Mouse (Mus musculus) layer of hippocampus, adult 2 months (tissue): ENCODE results near the gene Anln. TPM values are rescaled to one million over a fixed set of nuclear protein-coding genes. Genes with fewer than 3 reads are reported as not detected.
"Not testable (repeated sequence)": the region's sequence is repeated elsewhere in the genome, so short reads cannot be mapped to it uniquely, and the experiment has no call there.

Experiments used
- DNase-seq, 2 experiments: peaks; one replicate each; pipeline ENCODE4 v3.0.0; 2022; ENCODE audit warnings: low spot score in 2 of 2
- H3K27ac ChIP-seq: fragments of 200-600 bp; 2 replicates; pipeline ENCODE4 v1.8.1; 2022
- H3K4me3 ChIP-seq: fragments of 200-600 bp; 2 replicates; pipeline ENCODE4 v1.8.1; 2022; ENCODE audit warnings: mild to moderate bottlenecking
- CTCF ChIP-seq: fragments of 200-600 bp; conservative IDR thresholded peaks from 2 replicates; pipeline ENCODE4 v1.8.1; 2022; ENCODE audit warnings: antibody characterized with exemption, mild to moderate bottlenecking, moderate library complexity
- total RNA-seq, 2 experiments: library from RNA; stranded (reverse); gene quantifications; 2 replicates each; pipeline ENCODE4 v1.2.3; 2021

Anln gene
- total RNA-seq, 2 experiments from 2014 or later: 17.4 to 21.5 TPM

DNA sequence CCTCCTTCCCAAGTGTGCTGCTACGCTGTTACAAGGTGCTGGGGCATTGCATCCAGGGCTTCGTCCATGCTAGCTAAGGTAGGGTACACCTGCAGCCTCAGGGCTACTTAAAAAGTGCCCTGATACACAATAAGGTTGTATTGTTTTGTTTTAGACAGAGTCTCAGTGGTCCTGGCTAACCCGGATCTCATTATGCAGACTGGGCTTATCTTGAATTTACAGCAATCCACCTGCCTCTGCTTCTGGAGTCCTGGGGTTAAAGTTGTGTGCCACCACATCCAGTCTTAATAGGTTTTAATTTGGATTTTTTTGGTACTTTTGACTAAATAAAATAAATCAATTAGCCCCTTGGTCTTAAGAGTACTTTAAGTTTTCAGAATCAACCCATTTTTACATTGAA is 30.9 kb upstream of the Anln start:
- DNase-seq: no peak
- H3K4me3 ChIP-seq: no peak overlapping the region
- H3K27ac ChIP-seq: no peak overlapping the region
- TF ChIP-seq CTCF: no peak

- H3K27ac ChIP-seq: peak overlapping the region; percentile 43; the same call in 1 of the 2 replicates
- no peak for DNase-seq
- no peak for TF ChIP-seq CTCF
- H3K4me3 ChIP-seq: no peak overlapping the region
Measured at GRCm38 (mm10) chr9:22417547-22417946, 28.6 kb upstream of the Anln start.

GRCm38 (mm10) chr9:22416187-22416586 is 27.2 kb upstream of the Anln start:
- H3K27ac ChIP-seq: no peak overlapping the region
- no peak for TF ChIP-seq CTCF
- no peak for DNase-seq

DNA sequence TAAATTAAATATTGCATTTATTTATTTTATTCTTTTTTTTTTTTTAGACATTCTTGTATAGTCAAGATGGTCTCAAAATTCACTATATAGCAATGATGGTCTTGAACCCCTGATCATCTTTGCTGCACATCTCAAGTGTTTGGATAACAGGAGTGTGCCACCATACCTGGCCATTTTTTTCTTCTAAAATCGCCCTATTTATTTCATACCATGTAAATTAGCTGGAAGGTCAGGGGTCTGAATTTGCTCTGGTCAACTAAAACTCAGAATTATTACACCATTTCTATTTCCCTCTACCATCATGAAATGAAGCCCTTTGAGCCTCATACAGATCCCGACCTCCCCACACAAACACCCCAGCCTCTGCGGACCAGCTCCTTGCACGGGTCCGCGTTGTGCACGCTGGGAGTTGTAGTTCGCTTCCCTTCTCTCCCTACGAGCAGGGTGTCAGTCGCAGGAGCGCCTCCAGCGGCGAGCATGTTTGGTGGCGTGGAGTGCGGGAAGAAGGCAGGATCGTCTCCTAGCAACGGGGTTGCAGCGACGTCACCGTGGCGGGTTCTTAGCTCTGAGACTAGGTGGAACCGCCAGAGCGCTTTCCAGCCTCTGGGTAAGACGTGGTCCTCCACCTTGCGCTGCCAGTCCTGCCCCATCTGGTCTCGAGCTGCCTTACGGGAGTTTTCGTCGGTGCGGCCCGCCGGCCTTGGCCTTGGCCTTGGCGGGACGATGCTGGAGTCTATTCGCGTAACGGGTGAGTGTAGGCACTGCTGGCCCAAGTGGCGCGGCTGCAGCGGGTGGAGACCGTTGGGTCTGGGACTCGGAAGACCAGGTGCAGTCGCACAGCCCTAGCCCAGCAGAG is 22.2 kb upstream of the Anln start, which contains the start of gene 9530077C05Rik:
9530077C05Rik (plus strand) TSS at position 512 of the 856 bp plus-strand sequence.
- Histone ChIP-seq H3K27ac (peak within 1 kb of the TSS; percentile 87), H3K4me3 (peak within 1 kb of the TSS; percentile 83)
- peak; percentile 97 to 99 for DNase-seq
- TF ChIP-seq CTCF: peak; percentile 94

More at GRCm38 (mm10) chr9:22416187-22416586, 27.2 kb upstream of the Anln start:
- H3K4me3 ChIP-seq: no peak overlapping the region

DNA sequence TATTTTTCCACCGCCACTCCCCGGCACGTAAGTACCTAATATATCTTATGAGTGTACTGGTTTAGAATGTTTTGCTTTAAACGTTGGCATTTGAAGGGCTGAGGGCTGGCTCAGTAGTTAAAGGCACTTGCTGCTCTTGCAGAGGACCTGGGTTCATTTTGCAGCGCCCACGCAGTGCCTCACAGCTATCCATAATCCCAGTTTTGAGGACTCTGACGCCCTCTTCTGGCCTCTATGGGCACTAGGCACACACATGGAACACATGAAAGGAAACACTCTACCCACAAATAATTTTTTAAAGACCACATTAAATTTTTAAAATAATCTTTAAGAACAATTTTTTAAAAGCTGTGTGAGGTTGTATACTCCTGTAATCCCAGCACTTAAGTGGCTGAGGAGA is 20.5 kb upstream of the Anln start:
- Histone ChIP-seq H3K4me3 (no peak overlapping the region), H3K27ac (no peak overlapping the region)
- TF ChIP-seq CTCF: peak; percentile 45
- no peak for DNase-seq

GRCm38 (mm10) chr9:22408344-22408743 is 19.4 kb upstream of the Anln start:
- not testable (repeated sequence) for H3K4me3 ChIP-seq, H3K27ac ChIP-seq
- TF ChIP-seq CTCF: peak; percentile 69
- peak; percentile 36 to 46 for DNase-seq

DNA sequence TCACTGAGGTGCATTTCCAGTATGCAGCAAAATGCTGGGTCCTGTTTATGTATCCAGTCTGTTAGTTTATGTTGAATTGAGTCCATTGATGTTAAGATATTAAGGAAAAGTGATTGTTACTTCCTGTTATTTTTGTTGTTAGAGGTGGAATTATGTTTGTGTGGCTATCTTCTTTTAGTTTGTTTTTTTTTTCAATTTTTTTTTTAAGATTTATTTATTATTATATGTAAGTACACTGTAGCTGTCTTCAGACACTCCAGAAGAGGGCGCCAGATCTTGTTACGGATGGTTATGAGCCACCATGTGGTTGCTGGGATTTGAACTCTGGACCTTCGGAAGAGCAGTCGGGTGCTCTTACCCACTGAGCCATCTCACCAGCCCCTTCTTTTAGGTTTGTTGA is 18.6 kb upstream of the Anln start:
- not testable (repeated sequence) for DNase-seq, H3K27ac ChIP-seq, H3K4me3 ChIP-seq
- TF ChIP-seq CTCF: 0 out of 2 replicates have a peak, but pooled peaks have one; percentile 26

GRCm38 (mm10) chr9:22405414-22405813 is 16.4 kb upstream of the Anln start:
- Histone ChIP-seq H3K27ac (no peak overlapping the region), H3K4me3 (no peak overlapping the region)
- no peak for DNase-seq
- TF ChIP-seq CTCF: no peak

GRCm38 (mm10) chr9:22403501-22403900 is 14.5 kb upstream of the Anln start:
- H3K27ac ChIP-seq, H3K4me3 ChIP-seq, DNase-seq: not testable (repeated sequence)

- H3K27ac ChIP-seq: no peak overlapping the region
Measured at GRCm38 (mm10) chr9:22402976-22403375, 14.0 kb upstream of the Anln start.

DNA sequence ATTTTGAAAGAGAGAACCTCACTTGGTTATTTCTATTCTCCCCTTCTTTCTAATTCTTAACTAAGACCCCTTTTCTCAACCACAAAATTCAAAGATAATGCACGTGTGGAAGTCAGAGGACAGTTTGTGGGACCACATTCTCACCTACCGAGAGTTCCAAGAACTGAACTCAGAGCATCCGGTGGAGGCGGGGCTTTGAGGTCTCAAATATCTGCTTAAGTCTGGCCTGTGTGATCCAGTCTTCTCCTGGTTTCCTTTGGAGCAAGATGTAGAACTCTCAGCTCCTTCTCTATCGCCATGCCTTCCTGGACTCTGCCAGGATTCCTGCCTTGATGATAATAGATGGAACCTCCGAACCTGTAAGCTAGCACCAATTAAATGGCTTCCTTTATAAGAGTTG is 13.0 kb upstream of the Anln start:
- H3K4me3 ChIP-seq: no peak overlapping the region
- no peak for DNase-seq
- no peak for TF ChIP-seq CTCF
- no peak overlapping the region for H3K27ac ChIP-seq

More at GRCm38 (mm10) chr9:22402976-22403375, 14.0 kb upstream of the Anln start:
- no peak for TF ChIP-seq CTCF
- H3K4me3 ChIP-seq: no peak overlapping the region
- DNase-seq: no peak

GRCm38 (mm10) chr9:22399021-22399420 is 10.0 kb upstream of the Anln start:
- no peak for DNase-seq
- Histone ChIP-seq H3K27ac (no peak overlapping the region), H3K4me3 (no peak overlapping the region)
- TF ChIP-seq CTCF: no peak

- Histone ChIP-seq H3K27ac (no peak overlapping the region), H3K4me3 (no peak overlapping the region)
- no peak for TF ChIP-seq CTCF
- DNase-seq: no peak
Measured at GRCm38 (mm10) chr9:22394725-22395124, 5.7 kb upstream of the Anln start.

GRCm38 (mm10) chr9:22390390-22390789 is 1.4 kb upstream of the Anln start:
- no peak for DNase-seq
- no peak overlapping the region for H3K4me3 ChIP-seq
- H3K27ac ChIP-seq: no peak overlapping the region
- no peak for TF ChIP-seq CTCF
